Mouse (Mus musculus): ENCODE results near the gene Arl14ep. TPM values are rescaled to one million over a fixed set of nuclear protein-coding genes. Genes with fewer than 3 reads are reported as not detected.
A peak's percentile ranks its signal among the peaks of the same experiment; 100 is the strongest.

Arl14ep gene
- polyA plus RNA-seq, 1 experiment from 2014 or later, result 50.6 TPM

- no peak for ATAC-seq (ENCODE audit: insufficient number of reproducible peaks, low FRiP score, low TSS enrichment, low read depth)
- Histone ChIP-seq H3K4me1 (0 out of 2 replicates have a peak, but pooled peaks cover 11% of the 10 kb centered on the region), H3K9me3 (replicated peaks) (no peaks in the 10 kb centered on the region), H3K9ac (peak overlapping the region; percentile 61), H3K4me3 (replicated peaks) (peak overlapping the region; percentile 65), H3K27ac (replicated peaks) (peak overlapping the region; percentile 77; the same call in 1 of the 2 replicates), H3K36me3 (peaks cover 8% of the 10 kb centered on the region; the same call in 1 of the 2 replicates), H3K27me3 (no peaks in the 10 kb centered on the region), H3K4me2 (replicated peaks) (peak overlapping the region; percentile 62)
- WGBS, result 51% methylated on average over 17 of the region's 17 CpGs
Observed at GRCm38 (mm10) chr2:106973332-106973958, 779 bp downstream of the Arl14ep start.

- no peaks in the 10 kb centered on the region for H3K27me3 ChIP-seq
- H3K9me3 ChIP-seq (replicated peaks), result no peaks in the 10 kb centered on the region
- peak overlapping the region; percentile 65; the same call in 1 of the 2 replicates for H3K4me3 ChIP-seq (replicated peaks)
- 0 out of 2 replicates have a peak, but pooled peaks cover 11% of the 10 kb centered on the region for H3K4me1 ChIP-seq
- peak overlapping the region; percentile 62 for H3K4me2 ChIP-seq (replicated peaks)
- ATAC-seq (ENCODE audit: insufficient number of reproducible peaks, low FRiP score, low TSS enrichment, low read depth), result no peak
- WGBS, result 93% methylated on average over 6 of the region's 6 CpGs
- no peak overlapping the region for H3K9ac ChIP-seq
- H3K36me3 ChIP-seq, result peaks cover 12% of the 10 kb centered on the region
- no peak overlapping the region for H3K27ac ChIP-seq (replicated peaks)
Observed at GRCm38 (mm10) chr2:106972851-106973250, 1.4 kb downstream of the Arl14ep start.

GRCm38 (mm10) chr2:106970971-106971370, 3.3 kb downstream of the Arl14ep start:
- no peak overlapping the region for H3K27ac ChIP-seq (replicated peaks)
- WGBS, result 97% methylated on average over 12 of the region's 12 CpGs
- H3K9me3 ChIP-seq (replicated peaks), result no peaks in the 10 kb centered on the region
- 0 out of 2 replicates have a peak, but pooled peaks cover 11% of the 10 kb centered on the region for H3K4me1 ChIP-seq
- no peak overlapping the region for H3K4me3 ChIP-seq (replicated peaks)
- H3K36me3 ChIP-seq, result peaks cover 26% of the 10 kb centered on the region
- H3K27me3 ChIP-seq, result no peaks in the 10 kb centered on the region
- no peak overlapping the region for H3K9ac ChIP-seq
- no peak for ATAC-seq (ENCODE audit: insufficient number of reproducible peaks, low FRiP score, low TSS enrichment, low read depth)
- no peak overlapping the region for H3K4me2 ChIP-seq (replicated peaks)

GRCm38 (mm10) chr2:106968320-106968719, 5.9 kb downstream of the Arl14ep start:
- H3K36me3 ChIP-seq, result peaks cover 42% of the 10 kb centered on the region
- no peak overlapping the region for H3K4me3 ChIP-seq (replicated peaks)
- H3K9ac ChIP-seq, result no peak overlapping the region
- 76% methylated on average over 6 of the region's 6 CpGs for WGBS
- 0 out of 2 replicates have a peak, but pooled peaks cover 9% of the 10 kb centered on the region for H3K4me1 ChIP-seq
- H3K27ac ChIP-seq (replicated peaks), result no peak overlapping the region
- H3K4me2 ChIP-seq (replicated peaks), result no peak overlapping the region
- no peaks in the 10 kb centered on the region for H3K9me3 ChIP-seq (replicated peaks)
- H3K27me3 ChIP-seq, result no peaks in the 10 kb centered on the region
- no peak for ATAC-seq (ENCODE audit: insufficient number of reproducible peaks, low FRiP score, low TSS enrichment, low read depth)

GRCm38 (mm10) chr2:106963560-106963959, 10.7 kb downstream of the Arl14ep start:
- Histone ChIP-seq H3K27me3 (no peaks in the 10 kb centered on the region), H3K9ac (no peak overlapping the region), H3K4me2 (replicated peaks) (no peak overlapping the region), H3K4me3 (replicated peaks) (no peak overlapping the region), H3K27ac (replicated peaks) (no peak overlapping the region), H3K36me3 (peaks cover 35% of the 10 kb centered on the region), H3K9me3 (replicated peaks) (no peaks in the 10 kb centered on the region), H3K4me1 (no peaks in the 10 kb centered on the region)
- ATAC-seq (ENCODE audit: insufficient number of reproducible peaks, low FRiP score, low TSS enrichment, low read depth), result no peak
- WGBS, result 88% methylated on average over 3 of the region's 3 CpGs

DNA sequence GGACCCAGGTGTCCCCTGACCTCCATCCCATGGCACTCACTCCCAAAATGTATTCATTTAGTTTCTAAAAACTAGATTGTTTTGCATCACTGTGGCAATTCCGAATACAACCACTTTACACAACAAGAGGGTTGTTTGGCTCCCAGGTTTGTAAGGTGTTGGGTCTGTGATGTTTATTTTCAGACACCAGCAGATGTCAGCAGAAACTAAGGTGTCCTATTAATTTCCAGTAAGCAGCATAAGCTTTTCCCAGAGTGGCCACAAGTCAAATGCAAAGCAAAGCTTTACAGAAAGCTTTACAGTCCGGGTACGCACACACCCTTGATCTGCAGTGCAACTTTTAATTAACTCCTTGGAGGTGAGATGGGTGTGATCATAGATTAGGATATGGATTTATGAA, 12.6 kb downstream of the Arl14ep start:
- Histone ChIP-seq H3K9ac (no peak overlapping the region), H3K4me1 (no peaks in the 10 kb centered on the region), H3K9me3 (replicated peaks) (no peaks in the 10 kb centered on the region), H3K4me3 (replicated peaks) (no peak overlapping the region), H3K27ac (replicated peaks) (no peak overlapping the region), H3K36me3 (peaks cover 19% of the 10 kb centered on the region), H3K27me3 (no peaks in the 10 kb centered on the region), H3K4me2 (replicated peaks) (no peak overlapping the region)
- no peak for ATAC-seq (ENCODE audit: insufficient number of reproducible peaks, low FRiP score, low TSS enrichment, low read depth)
- WGBS, result 73% methylated on average over 3 of the region's 3 CpGs

GRCm38 (mm10) chr2:106961066-106961465, 13.2 kb downstream of the Arl14ep start:
- H3K36me3 ChIP-seq, result peaks cover 16% of the 10 kb centered on the region
- no peaks in the 10 kb centered on the region for H3K4me1 ChIP-seq
- no peak overlapping the region for H3K27ac ChIP-seq (replicated peaks)
- no peak overlapping the region for H3K9ac ChIP-seq
- no peak overlapping the region for H3K4me2 ChIP-seq (replicated peaks)
- no peak for ATAC-seq (ENCODE audit: insufficient number of reproducible peaks, low FRiP score, low TSS enrichment, low read depth)
- no peaks in the 10 kb centered on the region for H3K9me3 ChIP-seq (replicated peaks)
- no peak overlapping the region for H3K4me3 ChIP-seq (replicated peaks)
- H3K27me3 ChIP-seq, result no peaks in the 10 kb centered on the region
- 94% methylated on average over 2 of the region's 2 CpGs for WGBS

GRCm38 (mm10) chr2:106960237-106960636, 14.0 kb downstream of the Arl14ep start:
- Histone ChIP-seq H3K36me3 (peaks cover 9% of the 10 kb centered on the region), H3K27ac (replicated peaks) (no peak overlapping the region), H3K27me3 (no peaks in the 10 kb centered on the region), H3K4me3 (replicated peaks) (no peak overlapping the region), H3K4me2 (replicated peaks) (no peak overlapping the region), H3K9ac (no peak overlapping the region), H3K9me3 (replicated peaks) (no peaks in the 10 kb centered on the region), H3K4me1 (peaks cover 2% of the 10 kb centered on the region; the same call in 1 of the 2 replicates)
- 38% methylated on average over 7 of the region's 7 CpGs for WGBS
- ATAC-seq (ENCODE audit: insufficient number of reproducible peaks, low FRiP score, low TSS enrichment, low read depth), result no peak

DNA sequence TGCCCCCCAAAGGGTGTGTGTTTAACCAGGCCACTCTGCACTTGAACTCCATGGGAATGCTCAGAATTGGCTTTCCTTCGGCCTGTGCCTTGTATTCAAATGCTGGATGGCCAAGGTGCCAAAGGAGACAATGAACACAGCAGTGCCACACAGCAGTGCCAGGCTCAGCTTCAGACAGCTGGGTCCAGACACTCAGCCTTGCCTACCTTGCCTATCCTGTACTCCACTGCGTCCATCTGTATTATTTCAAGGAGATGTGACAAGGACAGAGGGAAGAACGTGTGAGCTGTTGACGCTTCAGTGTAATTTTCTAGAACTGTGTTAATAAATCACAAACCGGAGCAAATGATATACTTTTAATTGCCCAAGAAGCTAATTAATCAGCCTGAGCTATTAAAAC, 14.8 kb downstream of the Arl14ep start:
- no peaks in the 10 kb centered on the region for H3K27me3 ChIP-seq
- no peak overlapping the region for H3K9ac ChIP-seq
- no peak overlapping the region for H3K27ac ChIP-seq (replicated peaks)
- 90% methylated on average over 5 of the region's 5 CpGs for whole genome bisulfite sequencing
- H3K4me3 ChIP-seq (replicated peaks), result no peak overlapping the region
- no peak for ATAC-seq (ENCODE audit: insufficient number of reproducible peaks, low FRiP score, low TSS enrichment, low read depth)
- H3K4me1 ChIP-seq, result peaks cover 2% of the 10 kb centered on the region; the same call in 1 of the 2 replicates
- peaks cover 4% of the 10 kb centered on the region; the same call in 1 of the 2 replicates for H3K36me3 ChIP-seq
- H3K4me2 ChIP-seq (replicated peaks), result no peak overlapping the region
- H3K9me3 ChIP-seq (replicated peaks), result no peaks in the 10 kb centered on the region

GRCm38 (mm10) chr2:106958916-106959315, 15.3 kb downstream of the Arl14ep start:
- no peak for ATAC-seq (ENCODE audit: insufficient number of reproducible peaks, low FRiP score, low TSS enrichment, low read depth)
- no peak overlapping the region for H3K4me2 ChIP-seq (replicated peaks)
- 70% methylated on average over 6 of the region's 6 CpGs for whole genome bisulfite sequencing
- no peak overlapping the region for H3K4me3 ChIP-seq (replicated peaks)
- H3K9ac ChIP-seq, result no peak overlapping the region
- peaks cover 2% of the 10 kb centered on the region; the same call in 1 of the 2 replicates for H3K4me1 ChIP-seq
- H3K36me3 ChIP-seq, result peaks cover 4% of the 10 kb centered on the region; the same call in 1 of the 2 replicates
- H3K27ac ChIP-seq (replicated peaks), result no peak overlapping the region
- no peaks in the 10 kb centered on the region for H3K27me3 ChIP-seq
- no peaks in the 10 kb centered on the region for H3K9me3 ChIP-seq (replicated peaks)

- H3K4me3 ChIP-seq (replicated peaks), result no peak overlapping the region
- no peaks in the 10 kb centered on the region for H3K36me3 ChIP-seq
- no peak for ATAC-seq (ENCODE audit: insufficient number of reproducible peaks, low FRiP score, low TSS enrichment, low read depth)
- no peak overlapping the region for H3K9ac ChIP-seq
- peaks cover 2% of the 10 kb centered on the region; the same call in 1 of the 2 replicates for H3K4me1 ChIP-seq
- no peaks in the 10 kb centered on the region for H3K9me3 ChIP-seq (replicated peaks)
- no peak overlapping the region for H3K27ac ChIP-seq (replicated peaks)
- peak overlapping the region; percentile 30 for H3K4me2 ChIP-seq (replicated peaks)
- no peaks in the 10 kb centered on the region for H3K27me3 ChIP-seq
- WGBS, result 54% methylated on average over 6 of the region's 6 CpGs
Observed at GRCm38 (mm10) chr2:106956146-106956545, 18.1 kb downstream of the Arl14ep start.

DNA sequence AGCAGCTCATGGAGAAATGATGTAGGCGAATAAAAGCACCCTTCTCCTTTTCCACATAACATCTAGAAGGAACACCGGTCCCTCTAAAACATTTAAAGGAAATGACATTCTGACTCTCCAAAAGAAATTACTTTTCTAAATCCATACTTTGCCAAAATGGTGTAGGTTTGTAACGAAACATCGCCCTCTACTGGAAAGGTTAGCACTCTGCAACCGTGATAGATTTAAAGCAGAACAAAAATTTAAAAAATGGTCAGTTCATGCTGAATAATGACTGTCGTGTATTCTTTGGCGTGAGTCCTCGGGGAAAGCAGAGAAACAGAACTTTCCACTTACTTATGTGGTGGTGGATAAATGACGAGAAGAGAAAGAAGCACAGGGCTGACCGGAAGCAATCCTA, 18.6 kb downstream of the Arl14ep start:
- peaks cover 2% of the 10 kb centered on the region; the same call in 1 of the 2 replicates for H3K4me1 ChIP-seq
- ATAC-seq (ENCODE audit: insufficient number of reproducible peaks, low FRiP score, low TSS enrichment, low read depth), result no peak
- H3K4me2 ChIP-seq (replicated peaks), result peak overlapping the region; percentile 30
- H3K36me3 ChIP-seq, result no peaks in the 10 kb centered on the region
- H3K9ac ChIP-seq, result no peak overlapping the region
- H3K27me3 ChIP-seq, result no peaks in the 10 kb centered on the region
- no peaks in the 10 kb centered on the region for H3K9me3 ChIP-seq (replicated peaks)
- H3K4me3 ChIP-seq (replicated peaks), result peak overlapping the region; percentile 20; the same call in 1 of the 2 replicates
- 9% methylated on average over 10 of the region's 10 CpGs for WGBS
- no peak overlapping the region for H3K27ac ChIP-seq (replicated peaks)

Measured in embryonic facial prominence, embryonic 15.5 days (tissue).